In genomic region chr2:116069451-116070225, GRCm38 (mm10) we compare ENCODE assay signal across 9 mouse cellular contexts. TPM values are rescaled to one million over a fixed set of nuclear protein-coding genes. Genes with fewer than 3 reads are reported as not detected.
A peak's percentile ranks its signal among the peaks of the same experiment; 100 is the strongest.
DNase-seq lines count a peak whose midpoint lies in the region; ATAC-seq and TF ChIP-seq lines count a peak whose summit lies in the region.
"Had no signal": no experiment of that assay in that cellular context is flagged by ENCODE, and none has a peak within 500 bp of the region (broad histone marks: within the 10 kb centered on the region; RNA-seq: fewer than 3 reads in every experiment).

No protein-coding gene starts in this region.

- no peak for ATAC-seq in lung, postnatal 0 days
- no peak for ATAC-seq in heart, embryonic 16.5 days (replicated peaks; ENCODE audit: extremely low read depth, insufficient read depth, low FRiP score)
- ATAC-seq in liver, embryonic 15.5 days (ENCODE audit: insufficient read depth), result no peak

- 0 out of 2 replicates have a peak overlapping the region, but pooled peaks have one; percentile 8 for H3K4me3 ChIP-seq in lung, postnatal 0 days (ENCODE audit: low read depth, low read length)
- peak overlapping the region; percentile 76 for H3K4me3 ChIP-seq in heart, embryonic 16.5 days (ENCODE audit: low read length)
- H3K4me3 ChIP-seq in liver, embryonic 15.5 days (replicated peaks), result no peak overlapping the region

- no peak overlapping the region for H3K9ac ChIP-seq in lung, postnatal 0 days (replicated peaks; ENCODE audit: low read depth)
- H3K9ac ChIP-seq in heart, embryonic 16.5 days (ENCODE audit: low read length), result peak overlapping the region; percentile 86
- H3K9ac ChIP-seq in liver, embryonic 15.5 days, result no peak overlapping the region

- H3K4me1 ChIP-seq in lung, postnatal 0 days (ENCODE audit: insufficient read depth, low read depth, low read length), result no peaks in the 10 kb centered on the region
- H3K4me1 ChIP-seq in heart, embryonic 16.5 days (ENCODE audit: control insufficient read depth, insufficient read depth, low read length), result peaks cover 9% of the 10 kb centered on the region; the same call in 1 of the 2 replicates
- no peaks in the 10 kb centered on the region; the same call in none of the 2 replicates for H3K4me1 ChIP-seq in liver, embryonic 15.5 days (replicated peaks)

- H3K9me3 ChIP-seq in lung, postnatal 0 days (ENCODE audit: low read length), result no peaks in the 10 kb centered on the region
- H3K9me3 ChIP-seq in heart, embryonic 16.5 days (replicated peaks; ENCODE audit: control insufficient read depth, low read length), result no peaks in the 10 kb centered on the region
- no peaks in the 10 kb centered on the region for H3K9me3 ChIP-seq in liver, embryonic 15.5 days (replicated peaks)

- no peak for TF ChIP-seq EP300 in lung, postnatal 0 days (IDR thresholded peaks at IDR 0.05)

- 24% methylated on average over 8 of the region's 8 CpGs for WGBS in lung, postnatal 0 days
- WGBS in heart, embryonic 16.5 days, result 35% methylated on average over 8 of the region's 8 CpGs
- 17% methylated on average over 8 of the region's 8 CpGs for WGBS in liver, embryonic 15.5 days (ENCODE audit: insufficient replicate concordance)

- H3K36me3 ChIP-seq in lung, postnatal 0 days (ENCODE audit: insufficient read depth, low read length), result no peaks in the 10 kb centered on the region
- H3K36me3 ChIP-seq in heart, embryonic 16.5 days (ENCODE audit: control insufficient read depth, insufficient read depth), result no peaks in the 10 kb centered on the region
- H3K36me3 ChIP-seq in liver, embryonic 15.5 days (replicated peaks), result no peaks in the 10 kb centered on the region

- H3K27ac ChIP-seq in lung, postnatal 0 days (ENCODE audit: low read length), result no peak overlapping the region
- H3K27ac ChIP-seq in heart, embryonic 16.5 days (ENCODE audit: low read length), result no peak overlapping the region
- H3K27ac ChIP-seq in liver, embryonic 15.5 days (replicated peaks), result no peak overlapping the region

- H3K27me3 ChIP-seq in lung, postnatal 0 days (replicated peaks; ENCODE audit: insufficient read depth, low read length), result peaks cover 27% of the 10 kb centered on the region
- peaks cover 9% of the 10 kb centered on the region for H3K27me3 ChIP-seq in heart, embryonic 16.5 days (ENCODE audit: control insufficient read depth, insufficient read depth, low read length)
- peaks cover 99% of the 10 kb centered on the region for H3K27me3 ChIP-seq in liver, embryonic 15.5 days

- H3K4me2 ChIP-seq in lung, postnatal 0 days (replicated peaks; ENCODE audit: low read depth, low read length), result peak overlapping the region; percentile 75
- peak overlapping the region; percentile 90 for H3K4me2 ChIP-seq in heart, embryonic 16.5 days (ENCODE audit: low read depth, low read length)
- 0 out of 2 replicates have a peak overlapping the region, but pooled peaks have one; percentile 5 for H3K4me2 ChIP-seq in liver, embryonic 15.5 days

- no peak for DNase-seq in lung, postnatal 0 days (ENCODE audit: low spot score)
- DNase-seq in lung, postnatal 14 days, result no peak
- DNase-seq in yolk sac, embryonic 10.5 days (ENCODE audit: low spot score), result peak; percentile 29
- DNase-seq in testis, postnatal 10 days (ENCODE audit: low spot score), result no peak
- no peak for DNase-seq in spleen, adult 12 weeks (ENCODE audit: low spot score)
- DNase-seq in urinary bladder, postnatal 25 days (ENCODE audit: low spot score), result no peak
- DNase-seq: right cerebral cortex, postnatal 25 days had no signal

- no peak for TF ChIP-seq CTCF in lung, postnatal 0 days (IDR thresholded peaks at IDR 0.05)

RNA-seq across cellular contexts. Expression of gene Meis2, which starts 4.0 kb away (rescaled TPM):
- polyA plus RNA-seq in lung, postnatal 0 days (2015; fragmentation: Nextera tagmentation; extraction: Ambion mirVana), result 12.0 and 16.2 TPM in 2 replicates
- polyA plus RNA-seq in heart, embryonic 16.5 days (2015; fragmentation: Nextera tagmentation; extraction: Ambion mirVana), result 22.1 and 22.6 TPM in 2 replicates
- 1.4 and 2.3 TPM in 2 replicates for polyA plus RNA-seq in liver, embryonic 15.5 days (2015; fragmentation: Nextera tagmentation; extraction: Ambion mirVana)

Comparison
In these comparisons a context has a peak if more than half of its experiments do, and no peak if none do; other contexts are left out.
1. H3K4me2 ChIP-seq: peak in every context shown above with its lines; median percentile 90 in heart, embryonic 16.5 days; 75 in lung, postnatal 0 days; 5 in liver, embryonic 15.5 days.